Mouse (Mus musculus) adrenal gland, postnatal 36 days (tissue): ENCODE data around the gene Olfr1052. TPM values are rescaled to one million over a fixed set of nuclear protein-coding genes. Genes with fewer than 3 reads are reported as not detected.
"Not testable (repeated sequence)": the region's sequence is repeated elsewhere in the genome, so short reads cannot be mapped to it uniquely, and the experiment has no call there.

Experiments used
- DNase-seq, 2 experiments: peaks; one replicate each; pipeline ENCODE4 v3.0.0; 2021; ENCODE audit warnings: mixed read lengths in 1 of 2
- long read RNA-seq, 2 experiments: library from polyadenylated mRNA; stranded (forward); transcript quantifications; one replicate each; pipeline ENCODE4 v2.0.0; 2021; ENCODE audit warnings: borderline sequencing depth in 2 of 2
- total RNA-seq, 2 experiments: library from RNA; stranded (reverse); gene quantifications; 2 replicates each; pipeline ENCODE4 v1.2.3; 2021

Gene Olfr1052
- total RNA-seq = not detected
- long read RNA-seq, experiment 1 = 0 reads
- long read RNA-seq, experiment 2 = 0 reads

DNA sequence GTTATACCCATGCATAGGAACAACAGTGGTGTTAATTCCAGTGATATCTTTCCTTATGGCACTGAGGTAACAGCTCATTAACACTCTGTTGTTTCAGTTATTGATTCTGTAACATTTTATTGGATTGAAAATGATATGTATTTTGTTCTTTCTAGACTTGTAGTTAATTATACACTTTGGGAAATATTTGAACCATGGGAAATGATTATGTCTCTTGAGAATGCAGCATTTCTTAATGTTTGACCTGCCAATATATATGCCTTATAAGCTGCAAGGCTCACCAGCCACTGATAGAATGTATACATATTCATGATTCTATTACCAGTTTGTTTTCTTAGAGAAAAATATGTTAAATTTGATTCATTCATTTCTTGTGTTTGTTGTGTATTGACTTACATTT lies at the start of gene Olfr1052:
Gene Olfr1052, plus strand, starts transcription at position 301 of the 400 bp plus-strand sequence.
- DNase-seq = no peak

DNA sequence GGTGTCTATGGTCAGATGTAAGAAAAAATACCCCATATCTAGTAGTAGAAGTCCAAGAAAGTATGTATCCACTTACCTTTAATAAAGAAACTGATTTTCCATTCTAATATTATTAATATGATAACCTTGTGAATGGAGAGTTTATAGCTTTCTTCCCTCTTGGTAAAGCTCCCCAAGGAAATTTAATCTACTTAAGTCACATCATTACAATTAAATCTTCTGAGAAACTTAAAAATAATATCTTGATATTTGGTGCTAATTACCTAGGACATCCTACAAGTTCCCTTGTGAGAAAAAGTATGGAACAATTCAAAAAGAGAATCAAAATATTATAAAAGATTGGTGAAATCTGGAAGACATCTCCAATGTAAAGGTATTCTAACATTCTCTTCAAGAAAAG lies 34.0 kb upstream of the Olfr1052 start, which contains the start of gene Olfr1049:
Gene Olfr1049, minus strand, starts transcription at position 101 of the 400 bp plus-strand sequence.
- DNase-seq = not testable (repeated sequence)

DNA sequence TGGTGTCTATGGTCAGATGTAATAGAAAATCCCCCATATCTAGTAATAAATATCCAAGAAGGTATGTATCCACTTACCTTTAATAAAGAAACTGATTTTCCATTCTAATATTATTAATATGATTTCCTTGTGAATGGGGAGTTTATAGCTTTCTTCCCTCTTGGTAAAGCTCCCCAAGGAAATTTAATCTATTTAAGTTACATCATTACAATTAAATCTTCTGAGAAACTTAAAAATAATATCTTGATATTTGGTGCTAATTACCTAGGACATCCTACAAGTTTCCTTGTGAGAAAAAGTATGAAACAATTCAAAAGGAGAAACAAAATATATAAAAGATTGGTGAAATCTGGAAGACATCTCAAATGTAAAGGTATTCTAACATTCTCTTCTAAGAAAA lies 13.3 kb upstream of the Olfr1052 start, which contains the start of gene Olfr1051:
Gene Olfr1051, minus strand, starts transcription at position 101 of the 400 bp plus-strand sequence.
- not testable (repeated sequence) for DNase-seq

DNA sequence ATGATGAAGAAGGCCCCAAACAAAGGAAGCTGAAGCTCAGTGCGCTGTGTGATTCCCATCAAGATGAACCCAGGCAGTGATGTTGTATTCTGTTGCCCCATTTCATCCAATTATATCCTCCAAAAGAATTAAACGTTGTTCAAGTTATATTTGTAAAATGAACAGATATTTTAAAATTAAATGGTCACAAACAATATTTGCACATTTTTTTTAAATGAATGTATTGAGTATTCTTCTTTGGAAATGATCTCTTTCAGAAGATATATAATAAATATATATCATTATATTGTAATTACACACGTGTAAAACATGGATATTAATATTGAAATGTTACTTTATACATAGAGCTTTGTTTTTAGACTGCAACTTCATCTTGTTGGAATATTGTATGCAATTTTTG lies 22.9 kb downstream of the Olfr1052 start, which contains the start of gene Olfr1053:
Gene Olfr1053, minus strand, starts transcription at position 101 of the 400 bp plus-strand sequence.
- no peak for DNase-seq

DNA sequence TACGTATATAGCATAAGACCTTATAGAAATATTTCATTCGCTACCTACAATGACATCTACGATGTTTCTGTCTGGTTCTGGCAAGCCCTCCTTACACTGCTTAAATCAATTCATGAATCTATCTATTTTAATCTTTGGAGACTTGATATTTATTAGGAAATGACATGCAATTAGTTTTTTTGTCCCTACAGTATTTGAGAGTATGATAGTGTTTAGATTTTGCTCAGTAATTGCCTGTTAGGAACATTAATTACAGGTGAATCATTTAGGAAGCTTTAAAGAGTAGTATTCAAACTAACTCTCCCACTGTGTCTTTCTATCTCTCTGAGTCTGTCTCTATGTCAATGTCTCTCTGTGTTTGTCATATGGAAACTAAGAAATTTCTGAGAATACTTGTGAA lies 43.1 kb downstream of the Olfr1052 start, which contains the start of gene Olfr1054:
Gene Olfr1054, minus strand, starts transcription at position 101 of the 400 bp plus-strand sequence.
- DNase-seq = no peak

Other genes starting within 250 kb of the Olfr1052 start
- under 1 TPM in 1 of 2 experiments, not detected in 1; 0.33 TPM for gene Olfr1034, start 246.6 kb upstream of the Olfr1052 start, total RNA-seq
- gene Olfr1036, start 218.5 kb upstream of the Olfr1052 start, total RNA-seq = not detected
- not detected for gene Olfr1037, start 205.1 kb upstream of the Olfr1052 start, total RNA-seq
- gene Olfr1039, start 156.5 kb upstream of the Olfr1052 start, total RNA-seq = not detected
- not detected for gene Olfr1040, start 145.7 kb upstream of the Olfr1052 start, total RNA-seq
- gene Olfr1042, start 130.6 kb upstream of the Olfr1052 start, total RNA-seq = not detected
- not detected for gene Olfr1043, start 124.9 kb upstream of the Olfr1052 start, total RNA-seq
- not detected for gene Olfr1044, start 114.6 kb upstream of the Olfr1052 start, total RNA-seq
- not detected for gene Olfr52, start 106.8 kb upstream of the Olfr1052 start, total RNA-seq
- not detected for gene Olfr1045, start 89.4 kb upstream of the Olfr1052 start, total RNA-seq
- gene Olfr1046, start 73.1 kb upstream of the Olfr1052 start, total RNA-seq = not detected
- not detected for gene Olfr1047, start 61.1 kb upstream of the Olfr1052 start, total RNA-seq
- not detected for gene Olfr1048, start 52.2 kb upstream of the Olfr1052 start, total RNA-seq
- gene Olfr1049, start 34.1 kb upstream of the Olfr1052 start, total RNA-seq = not detected
- not detected for gene Olfr1051, start 13.4 kb upstream of the Olfr1052 start, total RNA-seq
- not detected for gene Olfr1053, start 22.8 kb downstream of the Olfr1052 start, total RNA-seq
- gene Olfr1054, start 43.0 kb downstream of the Olfr1052 start, total RNA-seq = not detected
- not detected for gene Olfr1055, start 57.8 kb downstream of the Olfr1052 start, total RNA-seq
- gene Olfr1056, start 70.0 kb downstream of the Olfr1052 start, total RNA-seq = not detected
- gene Olfr1057, start 85.9 kb downstream of the Olfr1052 start, total RNA-seq = not detected
- gene Olfr1058, start 96.1 kb downstream of the Olfr1052 start, total RNA-seq = not detected
- gene Olfr1061, start 121.6 kb downstream of the Olfr1052 start, total RNA-seq = not detected
- gene Olfr1062, start 134.3 kb downstream of the Olfr1052 start, total RNA-seq = not detected
- gene Olfr1065, start 158.1 kb downstream of the Olfr1052 start, total RNA-seq = not detected
- gene Olfr1066, start 163.8 kb downstream of the Olfr1052 start, total RNA-seq = not detected
- not detected for gene Olfr228, start 194.9 kb downstream of the Olfr1052 start, total RNA-seq
- gene Olfr1076, start 216.0 kb downstream of the Olfr1052 start, total RNA-seq = not detected